Mouse (Mus musculus): Measurements from ENCODE around the gene Cenpl. TPM values are rescaled to one million over a fixed set of nuclear protein-coding genes. Genes with fewer than 3 reads are reported as not detected.

The Cenpl gene
- polyA plus RNA-seq, 1 experiment from 2014 or later = 46.1 TPM

DNA sequence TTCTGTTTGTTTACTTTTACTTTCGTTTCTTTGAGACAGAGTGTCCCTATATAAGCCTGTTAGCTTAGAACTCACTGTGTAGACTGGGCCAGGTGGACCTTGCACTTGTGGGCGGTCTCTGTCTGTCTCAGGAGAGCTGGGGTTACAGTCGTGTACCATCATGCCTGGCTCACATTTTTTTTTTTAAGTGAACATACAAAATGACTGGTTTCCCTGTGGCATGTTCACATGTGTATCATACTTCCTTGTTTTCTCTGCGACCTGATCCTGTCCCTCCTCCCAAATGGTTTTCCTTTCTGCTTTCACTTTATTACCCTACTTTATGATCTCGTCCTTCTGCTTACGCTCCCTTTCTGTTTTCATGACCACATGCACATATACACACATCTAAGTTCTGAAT, 5.7 kb downstream of the Cenpl start:
- Histone ChIP-seq H3K9me3 (ENCODE audit: control insufficient read depth, low read length) (no peaks in the 10 kb centered on the region), H3K27ac (ENCODE audit: low read depth, low read length) (no peak overlapping the region), H3K4me3 (ENCODE audit: low read depth, low read length) (no peak overlapping the region), H3K36me3 (ENCODE audit: control insufficient read depth, insufficient read depth, low read length) (no peaks in the 10 kb centered on the region; the same call in 1 of the 2 replicates), H3K9ac (ENCODE audit: low read length) (no peak overlapping the region), H3K4me1 (replicated peaks; ENCODE audit: control insufficient read depth, insufficient read depth, low read length) (peaks cover 14% of the 10 kb centered on the region), H3K27me3 (ENCODE audit: control insufficient read depth, insufficient read depth, low read length) (no peaks in the 10 kb centered on the region), H3K4me2 (ENCODE audit: low read depth, low read length, severe bottlenecking) (no peak overlapping the region)
- WGBS = 91% methylated on average over 6 of the region's 6 CpGs
- ATAC-seq (replicated peaks; ENCODE audit: low FRiP score) = no peak
- DNase-seq (ENCODE audit: low spot score) = no peak

- no peak overlapping the region for H3K4me2 ChIP-seq (ENCODE audit: low read depth, low read length, severe bottlenecking)
- no peaks in the 10 kb centered on the region for H3K27me3 ChIP-seq (ENCODE audit: control insufficient read depth, insufficient read depth, low read length)
- no peaks in the 10 kb centered on the region; the same call in 1 of the 2 replicates for H3K36me3 ChIP-seq (ENCODE audit: control insufficient read depth, insufficient read depth, low read length)
- H3K27ac ChIP-seq (ENCODE audit: low read depth, low read length) = no peak overlapping the region
- H3K4me1 ChIP-seq (replicated peaks; ENCODE audit: control insufficient read depth, insufficient read depth, low read length) = peaks cover 10% of the 10 kb centered on the region
- H3K9ac ChIP-seq (ENCODE audit: low read length) = no peak overlapping the region
- no peak for ATAC-seq (replicated peaks; ENCODE audit: low FRiP score)
- DNase-seq (ENCODE audit: low spot score) = no peak
- H3K9me3 ChIP-seq (ENCODE audit: control insufficient read depth, low read length) = no peaks in the 10 kb centered on the region
- no peak overlapping the region for H3K4me3 ChIP-seq (ENCODE audit: low read depth, low read length)
- WGBS = 93% methylated on average over 3 of the region's 3 CpGs
Measured at GRCm38 (mm10) chr1:161077243-161077642, 6.7 kb downstream of the Cenpl start.

DNA sequence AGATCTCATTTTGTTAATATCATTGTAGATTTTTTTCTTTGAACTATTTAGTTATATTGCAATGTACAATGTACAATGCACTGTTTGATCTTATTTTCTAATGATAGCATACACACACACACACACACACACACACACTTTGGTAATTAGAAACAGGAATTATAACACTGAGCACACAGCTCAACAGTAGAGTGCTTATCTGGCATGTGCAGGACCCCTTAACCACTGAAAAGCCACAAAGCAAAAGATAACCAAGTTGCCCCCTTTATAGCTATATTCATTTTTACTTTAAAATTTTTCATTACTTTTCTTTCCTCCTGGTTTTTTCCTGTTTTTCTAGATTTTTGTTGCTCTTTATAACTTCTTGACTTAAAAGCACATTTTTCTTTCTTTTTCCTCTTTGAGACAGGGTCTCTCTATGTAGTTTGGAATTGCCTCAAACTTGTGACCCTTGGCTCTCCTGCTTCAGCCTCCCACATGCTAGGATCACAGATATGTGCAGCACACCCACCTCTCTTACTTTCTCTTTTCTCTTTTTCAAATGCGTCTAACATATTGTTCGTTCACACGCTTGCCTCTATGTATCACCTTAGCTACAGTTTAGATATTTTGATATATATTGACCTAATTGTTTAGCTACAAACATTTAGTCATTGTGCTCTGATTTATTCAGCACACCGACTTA, 29.4 kb downstream of the Cenpl start:
- Histone ChIP-seq H3K4me3 (ENCODE audit: low read depth, low read length) (no peak overlapping the region), H3K9ac (ENCODE audit: low read length) (no peak overlapping the region), H3K4me2 (ENCODE audit: low read depth, low read length, severe bottlenecking) (no peak overlapping the region), H3K9me3 (ENCODE audit: control insufficient read depth, low read length) (no peaks in the 10 kb centered on the region), H3K27ac (ENCODE audit: low read depth, low read length) (no peak overlapping the region), H3K27me3 (ENCODE audit: control insufficient read depth, insufficient read depth, low read length) (no peaks in the 10 kb centered on the region), H3K4me1 (replicated peaks; ENCODE audit: control insufficient read depth, insufficient read depth, low read length) (no peaks in the 10 kb centered on the region), H3K36me3 (ENCODE audit: control insufficient read depth, insufficient read depth, low read length) (no peaks in the 10 kb centered on the region)
- DNase-seq (ENCODE audit: low spot score) (no peak), ATAC-seq (replicated peaks; ENCODE audit: low FRiP score) (no peak)
- WGBS = 92% methylated on average over 4 of the region's 4 CpGs

DNA sequence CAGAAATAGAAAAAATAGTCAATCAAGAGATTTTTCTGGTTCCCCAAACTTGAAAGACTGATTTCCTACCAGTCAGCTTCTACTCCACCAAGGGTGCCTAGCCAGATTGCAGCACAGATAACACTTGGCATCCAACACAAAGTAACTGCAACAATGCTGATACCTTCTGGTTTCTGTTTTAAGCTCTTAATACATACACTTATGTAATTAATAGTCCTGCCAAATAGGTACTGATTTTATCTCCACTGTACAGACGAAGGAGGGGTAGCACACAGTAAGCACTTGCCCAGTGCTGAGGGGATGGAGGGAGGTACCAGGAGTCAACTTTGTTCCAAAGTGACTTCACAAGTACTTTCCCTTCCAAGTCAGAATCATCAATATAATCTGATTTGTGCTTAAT, 33.3 kb downstream of the Cenpl start:
- H3K36me3 ChIP-seq (ENCODE audit: control insufficient read depth, insufficient read depth, low read length) = no peaks in the 10 kb centered on the region
- DNase-seq (ENCODE audit: low spot score) (no peak), ATAC-seq (replicated peaks; ENCODE audit: low FRiP score) (no peak)
- no peaks in the 10 kb centered on the region for H3K27me3 ChIP-seq (ENCODE audit: control insufficient read depth, insufficient read depth, low read length)
- no peaks in the 10 kb centered on the region for H3K4me1 ChIP-seq (replicated peaks; ENCODE audit: control insufficient read depth, insufficient read depth, low read length)
- no peak overlapping the region for H3K9ac ChIP-seq (ENCODE audit: low read length)
- no peaks in the 10 kb centered on the region for H3K9me3 ChIP-seq (ENCODE audit: control insufficient read depth, low read length)
- no peak overlapping the region for H3K4me2 ChIP-seq (ENCODE audit: low read depth, low read length, severe bottlenecking)
- 81% methylated on average over 1 of the region's 1 CpGs for WGBS
- H3K27ac ChIP-seq (ENCODE audit: low read depth, low read length) = no peak overlapping the region
- H3K4me3 ChIP-seq (ENCODE audit: low read depth, low read length) = no peak overlapping the region

DNA sequence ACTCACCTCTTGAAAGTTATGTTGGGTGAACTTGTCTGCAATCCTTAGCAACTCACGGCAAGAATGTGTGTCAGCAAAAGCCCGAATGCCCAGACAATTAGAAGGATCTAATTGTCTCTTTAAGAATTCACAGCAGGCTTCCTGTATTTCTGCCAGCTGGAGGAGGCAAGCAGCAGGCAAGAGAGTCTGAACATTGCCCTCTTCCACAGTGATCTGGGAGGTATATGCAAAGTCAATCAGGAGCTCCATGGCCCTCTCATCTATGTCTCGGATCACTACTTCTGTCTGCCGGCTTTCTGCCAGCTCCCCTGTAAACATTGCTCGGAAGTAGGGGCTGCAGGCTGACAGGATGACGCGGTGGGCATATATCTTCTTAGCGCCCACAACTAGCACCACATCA, 38.7 kb downstream of the Cenpl start:
- DNase-seq (ENCODE audit: low spot score) (no peak), ATAC-seq (replicated peaks; ENCODE audit: low FRiP score) (no peak)
- Histone ChIP-seq H3K36me3 (ENCODE audit: control insufficient read depth, insufficient read depth, low read length) (no peaks in the 10 kb centered on the region), H3K27ac (ENCODE audit: low read depth, low read length) (no peak overlapping the region), H3K4me3 (ENCODE audit: low read depth, low read length) (no peak overlapping the region), H3K27me3 (ENCODE audit: control insufficient read depth, insufficient read depth, low read length) (no peaks in the 10 kb centered on the region), H3K9ac (ENCODE audit: low read length) (no peak overlapping the region), H3K4me1 (replicated peaks; ENCODE audit: control insufficient read depth, insufficient read depth, low read length) (no peaks in the 10 kb centered on the region), H3K4me2 (ENCODE audit: low read depth, low read length, severe bottlenecking) (no peak overlapping the region), H3K9me3 (ENCODE audit: control insufficient read depth, low read length) (no peaks in the 10 kb centered on the region)
- WGBS = 92% methylated on average over 8 of the region's 8 CpGs

DNA sequence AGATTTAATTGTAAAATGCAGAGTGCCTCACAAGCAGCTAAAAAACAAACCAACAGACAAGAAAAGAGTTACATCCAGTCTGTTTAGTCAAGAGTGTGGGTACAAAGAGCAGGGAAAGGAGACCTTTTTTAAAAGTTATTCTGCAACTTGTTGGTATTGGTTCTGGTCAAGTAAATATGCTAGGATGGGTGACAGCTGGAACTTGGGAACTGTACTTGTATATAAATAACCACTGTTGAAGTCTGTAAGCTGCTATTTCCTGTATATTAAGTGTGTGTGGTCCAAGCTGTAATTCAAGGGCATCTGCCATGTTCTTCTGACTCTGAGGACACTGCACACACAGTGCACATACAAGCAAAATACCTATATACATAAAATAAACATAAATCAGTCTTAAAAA, 44.1 kb downstream of the Cenpl start:
- DNase-seq (ENCODE audit: low spot score) = no peak
- H3K4me1 ChIP-seq (replicated peaks; ENCODE audit: control insufficient read depth, insufficient read depth, low read length) = no peaks in the 10 kb centered on the region
- no peaks in the 10 kb centered on the region for H3K36me3 ChIP-seq (ENCODE audit: control insufficient read depth, insufficient read depth, low read length)
- no peaks in the 10 kb centered on the region for H3K9me3 ChIP-seq (ENCODE audit: control insufficient read depth, low read length)
- no peak overlapping the region for H3K9ac ChIP-seq (ENCODE audit: low read length)
- H3K27ac ChIP-seq (ENCODE audit: low read depth, low read length) = no peak overlapping the region
- no peaks in the 10 kb centered on the region for H3K27me3 ChIP-seq (ENCODE audit: control insufficient read depth, insufficient read depth, low read length)
- no peak for ATAC-seq (replicated peaks; ENCODE audit: low FRiP score)
- H3K4me3 ChIP-seq (ENCODE audit: low read depth, low read length) = no peak overlapping the region
- H3K4me2 ChIP-seq (ENCODE audit: low read depth, low read length, severe bottlenecking) = no peak overlapping the region

DNA sequence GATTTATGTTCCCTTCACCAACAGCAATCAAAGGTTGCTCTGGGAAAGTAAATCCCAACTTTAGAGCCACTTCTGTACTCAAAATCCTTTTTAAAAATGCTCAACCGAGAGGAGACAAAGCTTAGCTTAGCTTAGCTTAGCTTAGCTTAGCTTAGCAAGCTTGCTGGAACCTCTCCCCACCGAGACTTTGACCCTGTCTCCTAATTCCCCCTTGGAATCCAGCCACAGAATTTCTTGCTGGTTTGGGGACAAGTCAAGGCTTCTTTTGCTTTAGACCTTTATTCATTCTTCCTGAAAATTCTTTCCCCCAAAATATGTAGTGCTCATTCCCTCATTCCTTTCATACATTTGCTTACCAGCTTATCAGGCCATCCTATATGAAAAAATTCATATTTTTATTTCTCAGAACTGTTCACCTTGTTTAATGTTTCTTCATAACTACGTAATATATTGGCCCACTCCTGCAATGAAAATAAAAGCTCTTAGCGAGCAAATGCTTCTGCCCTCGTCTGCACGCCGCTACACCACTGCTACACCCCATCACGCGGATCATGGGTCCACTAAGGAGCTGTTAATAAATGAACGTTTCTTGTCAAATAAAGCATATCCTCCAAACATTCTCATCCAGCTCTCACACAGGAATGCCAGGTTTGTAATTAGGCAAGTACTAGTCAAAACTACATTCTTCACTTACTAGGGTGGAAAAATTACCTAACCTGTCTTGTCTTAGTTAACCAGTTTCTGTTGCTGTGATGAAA, 52.3 kb downstream of the Cenpl start:
- no peak overlapping the region for H3K4me2 ChIP-seq (ENCODE audit: low read depth, low read length, severe bottlenecking)
- no peaks in the 10 kb centered on the region for H3K9me3 ChIP-seq (ENCODE audit: control insufficient read depth, low read length)
- H3K27me3 ChIP-seq (ENCODE audit: control insufficient read depth, insufficient read depth, low read length) = no peaks in the 10 kb centered on the region
- H3K4me3 ChIP-seq (ENCODE audit: low read depth, low read length) = no peak overlapping the region
- no peak overlapping the region for H3K9ac ChIP-seq (ENCODE audit: low read length)
- ATAC-seq (replicated peaks; ENCODE audit: low FRiP score) = no peak
- no peaks in the 10 kb centered on the region for H3K4me1 ChIP-seq (replicated peaks; ENCODE audit: control insufficient read depth, insufficient read depth, low read length)
- 89% methylated on average over 10 of the region's 10 CpGs for whole genome bisulfite sequencing
- DNase-seq (ENCODE audit: low spot score) = no peak
- H3K36me3 ChIP-seq (ENCODE audit: control insufficient read depth, insufficient read depth, low read length) = no peaks in the 10 kb centered on the region
- H3K27ac ChIP-seq (ENCODE audit: low read depth, low read length) = no peak overlapping the region

- Histone ChIP-seq H3K27me3 (ENCODE audit: control insufficient read depth, insufficient read depth, low read length) (no peaks in the 10 kb centered on the region), H3K4me1 (replicated peaks; ENCODE audit: control insufficient read depth, insufficient read depth, low read length) (0 out of 2 replicates have a peak, but pooled peaks cover 2% of the 10 kb centered on the region), H3K36me3 (ENCODE audit: control insufficient read depth, insufficient read depth, low read length) (no peaks in the 10 kb centered on the region), H3K4me2 (ENCODE audit: low read depth, low read length, severe bottlenecking) (no peak overlapping the region), H3K9ac (ENCODE audit: low read length) (no peak overlapping the region), H3K27ac (ENCODE audit: low read depth, low read length) (no peak overlapping the region), H3K4me3 (ENCODE audit: low read depth, low read length) (no peak overlapping the region), H3K9me3 (ENCODE audit: control insufficient read depth, low read length) (no peaks in the 10 kb centered on the region)
- ATAC-seq (replicated peaks; ENCODE audit: low FRiP score) (no peak), DNase-seq (ENCODE audit: low spot score) (no peak)
- WGBS = 72% methylated on average over 1 of the region's 1 CpGs
Measured at GRCm38 (mm10) chr1:161126461-161126860, 55.9 kb downstream of the Cenpl start.
